Mouse (Mus musculus) C2C12 (cell line): ENCODE measurements around the gene Cdk17.

ENCODE experiments used
- CEBPB ChIP-seq: IDR thresholded peaks from one replicate; pipeline ENCODE4 v1.6.1; 2011; ENCODE audit warnings: low read depth, mild to moderate bottlenecking, control low read depth, moderate library complexity
- CTCF ChIP-seq: IDR thresholded peaks from one replicate; pipeline ENCODE4 v1.5.1; 2011; ENCODE audit not compliant: control insufficient read depth, insufficient read depth, insufficient read length
- MAX ChIP-seq: IDR thresholded peaks from one replicate; pipeline ENCODE4 v1.6.1; 2011; ENCODE audit warnings: mild to moderate bottlenecking, control low read depth
- MYOG ChIP-seq: IDR thresholded peaks from one replicate; pipeline ENCODE4 v1.6.1; 2011; ENCODE audit not compliant: control insufficient read depth, insufficient read length; ENCODE audit errors: extremely low read depth

GRCm38 (mm10) chr10:93143285-93143985 is 17.2 kb upstream of the Cdk17 start:
- TF ChIP-seq CTCF (no peak), CEBPB (no peak), MYOG (no peak), MAX (no peak)
